Mouse (Mus musculus): ENCODE data around the gene Inppl1.

Inppl1 gene

DNA sequence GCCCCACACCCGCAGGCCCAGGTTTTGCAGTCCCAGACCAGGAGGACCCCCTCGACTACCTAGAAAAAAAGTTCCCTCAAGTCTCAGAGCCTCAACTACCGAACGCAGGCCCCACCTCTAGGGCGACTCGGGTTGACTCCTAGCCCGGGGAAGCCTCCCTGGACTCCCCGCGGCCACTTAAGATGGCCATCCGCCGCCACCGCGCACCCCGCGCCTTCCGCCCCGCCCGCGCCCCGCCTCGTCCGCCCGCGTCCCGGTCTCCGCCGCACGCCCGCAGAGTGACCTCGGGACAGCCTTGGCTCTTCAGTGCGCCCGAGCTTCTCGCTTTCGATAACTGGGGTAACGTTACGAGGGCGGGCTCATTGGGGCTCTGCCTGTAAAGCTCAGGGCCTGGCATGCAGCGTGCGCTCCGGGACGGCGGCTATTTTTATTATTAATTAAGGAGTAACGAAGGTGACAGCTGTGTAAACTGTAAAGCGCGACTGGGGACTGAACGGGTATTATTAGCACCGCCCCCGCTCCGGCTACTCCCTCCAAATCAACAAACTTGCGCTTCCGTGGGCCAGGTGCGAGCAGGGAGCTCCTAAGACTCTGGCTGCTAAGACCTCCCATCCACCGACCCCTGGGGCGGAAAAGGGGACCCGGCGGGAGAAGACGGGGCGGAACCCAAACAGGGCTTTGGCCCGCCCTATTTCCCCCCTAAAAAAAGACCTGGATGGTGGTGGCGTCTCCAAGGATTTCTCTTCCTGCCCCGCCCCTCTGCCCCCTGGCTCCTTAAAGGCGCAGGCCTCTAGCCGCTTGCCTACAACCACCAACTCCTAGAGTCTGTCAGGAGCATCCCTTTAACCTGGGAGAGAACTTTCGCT lies at the start of gene Inppl1:
Gene Inppl1 (minus strand): TSS at position 624 of the 866 bp plus-strand sequence.
- peak; percentile 93 for DNase-seq (ENCODE audit: extremely low spot score)

DNA sequence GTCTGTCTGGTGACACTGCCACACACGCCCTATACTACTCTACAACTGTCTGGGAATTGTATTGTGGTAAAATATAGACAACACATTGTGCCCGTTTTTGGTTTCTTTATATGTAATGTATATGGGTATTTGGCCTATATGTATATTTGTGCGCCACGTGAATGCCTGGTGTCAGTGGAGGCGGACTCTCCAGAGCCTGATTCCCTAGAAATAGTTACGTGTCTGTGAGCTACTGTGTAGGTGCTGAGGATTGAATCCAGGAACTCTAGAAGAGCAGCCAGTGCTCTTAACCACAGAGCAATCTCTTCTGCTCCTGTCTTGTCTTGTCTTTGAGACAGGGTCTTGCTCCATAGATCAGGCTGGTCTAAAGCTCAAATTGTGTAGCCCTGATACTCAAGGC lies 48.2 kb upstream of the Inppl1 start:
- no peak for DNase-seq (ENCODE audit: extremely low spot score)

DNA sequence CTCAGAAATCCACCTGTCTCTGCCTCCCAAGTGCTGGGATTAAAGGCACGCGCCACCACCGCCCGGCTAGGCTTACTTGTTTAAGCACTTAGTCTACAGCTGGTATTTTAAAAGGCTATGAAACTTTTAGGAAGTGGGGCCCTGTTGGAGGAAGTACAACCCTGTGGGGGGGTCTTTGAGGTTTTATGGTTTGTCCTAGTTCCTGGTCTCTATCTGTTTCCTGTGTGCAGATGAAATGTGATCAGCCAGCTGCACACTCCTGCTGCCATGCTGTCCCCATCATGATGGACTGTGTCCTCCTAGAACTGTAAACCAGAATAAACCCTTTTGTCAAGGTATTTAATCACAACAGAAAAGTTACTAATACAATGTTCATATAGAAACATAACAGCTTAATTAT lies 46.1 kb upstream of the Inppl1 start:
- DNase-seq (ENCODE audit: extremely low spot score): no peak

DNA sequence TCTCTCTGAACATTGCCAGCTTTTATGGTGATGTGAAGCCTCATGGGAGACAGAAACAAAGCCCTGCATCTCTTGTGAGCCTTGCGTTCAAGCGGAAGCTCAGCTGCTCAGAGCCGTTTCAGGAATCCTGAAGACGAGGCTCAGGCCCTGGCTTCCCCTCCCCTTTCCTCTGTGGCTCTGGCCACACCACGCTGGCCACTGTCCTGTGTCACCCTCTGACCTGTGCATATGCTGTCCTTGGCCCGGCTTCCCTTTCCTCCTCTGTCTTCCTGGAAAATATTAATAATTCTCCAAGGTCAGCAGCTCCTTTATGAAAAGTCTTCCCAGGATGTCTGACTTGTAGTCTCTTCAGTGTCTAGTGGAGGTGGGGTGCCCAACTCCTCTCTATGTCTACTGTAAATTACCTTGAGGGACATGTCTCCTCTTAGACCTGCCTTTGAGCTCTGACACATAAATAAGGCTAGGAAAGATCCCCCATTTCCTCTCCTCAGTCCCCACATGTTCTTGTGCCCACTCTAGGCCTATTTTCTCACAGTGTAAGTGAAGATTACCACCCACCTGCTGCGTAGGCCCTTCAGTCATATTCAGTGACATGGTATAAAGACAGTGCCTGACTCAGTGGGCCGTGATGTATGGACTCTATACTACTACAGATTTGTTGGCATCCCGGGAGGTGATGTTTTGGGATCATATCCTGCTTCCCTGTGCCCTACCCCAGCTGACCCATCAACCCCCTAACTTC lies 44.6 kb upstream of the Inppl1 start:
- no peak for DNase-seq (ENCODE audit: extremely low spot score)

DNA sequence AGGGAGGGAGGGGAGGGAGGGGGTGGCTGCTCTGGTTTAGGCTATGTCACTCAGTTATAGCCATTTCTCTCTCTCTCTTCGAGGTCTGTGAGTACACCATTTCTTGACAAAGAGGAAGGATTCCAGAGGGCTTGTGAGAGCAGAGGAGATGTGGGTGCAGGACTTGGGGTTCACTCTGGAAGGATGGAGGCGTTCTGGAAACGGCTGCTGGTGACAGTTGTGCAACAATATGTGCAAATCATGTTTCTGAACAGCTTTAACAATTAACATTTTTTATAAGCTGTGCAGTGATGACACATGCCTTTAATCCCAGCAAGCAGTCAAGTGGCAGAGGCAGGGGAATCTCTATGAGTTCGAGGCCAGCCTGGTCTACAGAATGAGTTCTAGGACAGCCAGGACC lies 42.8 kb upstream of the Inppl1 start:
- no peak for DNase-seq (ENCODE audit: extremely low spot score)

DNA sequence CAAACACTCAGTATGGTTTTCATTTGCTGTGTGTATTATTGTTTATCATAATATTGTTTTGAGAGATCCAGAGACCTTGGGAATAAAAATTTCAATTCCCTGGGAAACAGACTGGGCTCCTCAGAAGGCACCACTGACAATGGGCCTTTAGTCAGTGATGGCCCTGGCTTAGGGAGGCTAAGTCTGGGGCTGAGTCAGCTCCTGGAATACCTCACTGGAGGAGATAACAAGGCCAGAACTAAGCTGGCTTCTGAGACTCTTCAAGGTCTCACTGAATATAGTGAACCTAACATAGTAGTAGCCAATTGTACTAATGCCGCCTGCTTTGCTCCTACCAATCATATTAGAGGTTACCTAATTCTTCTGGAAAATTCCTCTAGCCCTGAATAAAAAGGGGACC lies 37.9 kb upstream of the Inppl1 start:
- DNase-seq (ENCODE audit: extremely low spot score): no peak

DNA sequence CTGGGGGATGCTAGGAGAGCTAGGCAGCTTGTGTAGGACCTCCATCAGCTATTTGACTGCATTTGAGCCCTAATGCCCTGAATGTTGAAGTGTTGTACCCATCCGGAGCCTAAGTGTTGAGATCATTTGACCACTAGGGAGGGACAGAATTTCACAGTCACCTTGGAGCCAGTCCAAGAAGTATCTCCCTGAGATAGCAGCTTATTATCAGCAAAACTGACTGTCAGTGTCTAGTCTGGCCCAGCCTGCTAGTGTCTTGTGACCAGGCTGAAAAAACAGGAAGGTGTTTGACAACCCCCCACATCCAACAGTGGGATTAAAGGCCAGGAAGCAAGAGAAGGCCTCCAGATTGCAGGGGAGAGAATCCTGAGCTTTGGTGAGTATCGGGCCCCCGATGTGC lies 33.3 kb upstream of the Inppl1 start:
- DNase-seq (ENCODE audit: extremely low spot score): no peak

DNA sequence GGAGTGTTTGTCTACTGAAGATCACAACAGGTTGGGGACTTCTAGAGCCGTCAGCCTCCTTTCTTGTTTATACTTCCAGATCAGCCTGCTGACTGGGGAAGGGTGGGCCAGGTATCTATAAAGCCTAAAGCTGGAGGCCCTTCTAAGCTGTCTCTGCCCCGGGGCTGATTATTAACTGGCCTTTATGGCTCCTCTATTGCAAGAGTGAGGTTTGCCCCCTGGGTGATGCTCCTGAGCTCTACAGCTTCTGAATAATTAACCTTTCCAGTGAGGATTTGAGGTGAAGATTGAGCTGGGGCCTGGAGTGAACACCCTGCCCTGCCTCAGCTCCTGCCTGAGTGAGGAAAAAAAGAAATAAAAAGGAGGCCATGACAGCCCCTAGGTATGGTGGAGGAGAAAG lies 32.6 kb upstream of the Inppl1 start, which contains the start of gene Folr1:
Gene Folr1 (minus strand): TSS at position 160 of the 400 bp plus-strand sequence.
- no peak for DNase-seq (ENCODE audit: extremely low spot score)

DNA sequence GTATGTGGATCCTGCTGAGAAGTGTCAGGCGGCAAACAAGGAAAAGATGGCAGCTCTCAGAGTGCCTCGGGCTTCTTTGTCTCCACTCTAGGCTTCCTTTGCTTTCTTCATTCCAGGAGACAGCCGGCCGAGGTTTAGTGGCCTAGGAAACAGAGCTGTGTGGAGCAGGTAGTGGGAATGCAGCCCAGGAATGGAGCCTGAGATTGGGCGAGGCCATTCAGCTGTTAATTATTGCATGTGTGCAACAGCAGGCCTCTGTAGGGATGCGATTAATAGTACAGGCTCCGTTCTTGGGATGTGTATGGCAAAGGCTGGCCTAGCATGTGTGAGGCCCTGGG lies 31.1 kb upstream of the Inppl1 start:
- DNase-seq (ENCODE audit: extremely low spot score): no peak

DNA sequence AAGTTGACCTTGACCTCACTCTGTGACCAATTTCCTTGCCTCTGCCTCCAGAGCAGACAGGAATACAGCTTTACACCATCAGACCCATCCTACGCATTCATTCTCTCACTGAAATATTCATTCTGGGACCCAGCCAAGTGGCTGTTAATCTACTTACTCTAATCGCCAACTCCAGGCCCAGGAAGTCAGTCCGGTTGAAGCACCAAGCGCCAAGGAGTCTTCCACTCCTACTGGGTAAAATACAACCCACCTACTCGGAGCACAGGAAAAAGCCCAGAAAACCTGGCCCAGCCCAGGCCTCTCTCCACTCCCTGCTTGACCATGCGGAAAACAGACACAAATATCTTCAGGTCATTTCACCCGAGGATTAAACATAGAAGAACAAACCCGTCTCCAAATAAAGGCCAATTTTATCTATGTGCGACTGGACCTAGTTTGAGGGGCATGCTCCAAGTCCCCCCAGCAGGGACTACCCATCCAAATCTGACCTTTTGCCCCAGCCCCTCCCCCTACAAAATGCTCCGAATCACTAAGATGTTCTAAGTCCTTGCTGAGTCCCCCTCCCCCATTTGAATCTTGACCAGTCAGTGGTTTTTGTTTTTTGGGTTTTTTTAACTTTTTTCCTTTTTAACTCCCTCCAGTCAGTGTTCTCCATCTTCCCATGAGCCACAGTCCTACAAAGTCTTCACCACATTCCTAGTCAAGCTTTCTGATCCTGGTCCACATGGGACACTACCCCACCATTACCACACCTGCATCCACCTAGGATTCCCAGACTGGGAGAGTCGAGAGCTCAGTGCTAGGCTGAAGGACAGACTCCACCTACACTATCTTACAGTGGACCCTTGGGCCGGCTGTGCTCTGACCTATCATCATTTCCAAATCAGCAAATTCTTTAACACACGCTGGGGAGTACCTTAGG lies 30.5 kb upstream of the Inppl1 start:
- DNase-seq (ENCODE audit: extremely low spot score): no peak

DNA sequence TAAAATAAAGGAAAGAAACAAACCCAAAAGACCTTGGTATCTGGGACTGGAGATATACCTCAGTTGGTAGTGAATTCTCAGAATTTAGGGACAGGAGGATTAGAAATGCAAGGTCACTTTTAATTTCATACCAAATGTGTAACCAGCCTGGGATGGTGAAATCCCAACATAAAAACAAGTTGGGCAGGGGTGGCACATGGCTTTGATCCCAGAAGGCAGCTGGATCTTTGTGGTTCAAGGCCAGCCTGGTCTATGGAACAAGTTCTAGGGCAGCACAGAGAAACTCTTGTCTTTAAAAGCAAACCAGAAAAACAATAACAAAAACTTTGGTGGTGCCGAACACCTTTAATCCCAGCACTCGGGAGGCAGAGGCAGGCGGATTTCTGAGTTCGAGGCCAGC lies 29.5 kb upstream of the Inppl1 start:
- DNase-seq (ENCODE audit: extremely low spot score): no peak

DNA sequence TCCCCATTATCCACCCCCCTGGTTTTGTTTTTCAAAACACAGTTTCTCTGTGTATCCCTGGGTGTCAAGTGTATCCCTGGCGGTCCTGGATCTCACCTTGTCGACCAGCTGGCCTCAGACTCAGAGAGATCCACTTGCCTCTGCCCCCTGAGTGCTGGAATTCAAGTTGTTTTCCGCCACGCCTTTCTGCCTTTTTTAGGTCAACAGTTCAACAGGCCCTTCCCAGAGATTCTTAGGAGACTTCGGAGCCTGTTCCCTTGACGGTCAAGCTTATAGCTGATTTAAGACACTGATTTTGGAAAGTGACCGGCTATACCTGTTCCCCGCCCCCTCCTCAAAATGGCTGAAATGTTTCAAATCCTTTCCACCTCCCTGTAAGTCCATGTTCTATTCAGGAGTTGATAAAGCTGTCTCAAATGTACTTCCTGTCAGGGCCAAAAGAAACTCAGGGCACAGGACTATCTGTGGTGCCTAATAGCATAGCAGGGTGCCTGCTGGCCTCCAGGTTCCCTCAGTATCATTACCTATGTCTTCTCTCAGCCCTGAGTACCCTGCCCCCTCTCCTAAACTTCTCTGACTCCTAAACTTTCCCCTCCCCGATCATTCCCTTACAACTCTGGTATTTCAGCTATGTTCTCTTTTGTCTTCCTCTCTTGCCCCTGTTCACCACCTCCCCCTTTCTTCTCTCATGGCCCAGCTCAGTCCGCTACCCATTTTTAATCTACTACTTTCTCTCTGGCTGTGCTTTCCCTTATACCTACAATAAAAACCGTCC lies 28.6 kb upstream of the Inppl1 start:
- no peak for DNase-seq (ENCODE audit: extremely low spot score)

DNA sequence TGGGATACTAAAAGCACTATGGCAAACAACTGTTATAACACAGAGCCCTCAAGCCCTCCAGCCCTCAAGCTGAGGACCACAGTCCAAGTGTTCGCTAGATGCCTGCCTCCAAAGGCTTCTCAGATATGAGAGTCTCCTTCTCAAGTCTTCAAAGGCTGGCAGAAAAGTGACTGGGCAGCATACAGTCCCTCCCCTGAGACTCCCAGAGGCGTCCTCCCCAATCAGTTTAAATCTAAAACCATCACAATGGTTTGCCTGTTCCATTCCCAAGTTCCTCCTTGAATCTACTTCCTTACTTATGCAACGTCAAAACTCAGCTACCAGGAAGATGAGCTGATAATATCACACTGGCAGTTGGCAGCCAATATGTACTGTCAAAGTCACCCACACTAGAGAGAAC lies 25.4 kb upstream of the Inppl1 start, which contains the start of gene Anapc15:
Gene Anapc15 (plus strand): TSS at position 301 of the 400 bp plus-strand sequence.
- no peak for DNase-seq (ENCODE audit: extremely low spot score)

DNA sequence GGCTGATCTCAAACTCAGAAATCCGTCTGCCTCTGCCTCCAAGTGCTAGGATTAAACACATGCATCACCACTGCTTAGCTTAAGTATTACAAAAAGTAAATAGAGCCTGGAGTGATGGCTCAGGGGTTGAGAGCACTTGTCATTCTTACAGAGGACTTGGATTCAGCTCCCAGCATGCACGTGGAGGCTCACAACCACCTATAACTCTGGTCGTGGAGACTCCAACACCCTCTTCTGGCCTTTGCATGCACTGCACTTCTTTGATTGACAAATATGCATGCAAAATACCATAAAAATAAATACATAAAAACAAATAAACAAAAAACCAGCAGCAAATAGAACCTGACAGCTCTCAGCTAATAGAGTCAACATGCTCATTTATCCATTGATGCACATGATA lies 24.3 kb upstream of the Inppl1 start:
- DNase-seq (ENCODE audit: extremely low spot score): no peak

DNA sequence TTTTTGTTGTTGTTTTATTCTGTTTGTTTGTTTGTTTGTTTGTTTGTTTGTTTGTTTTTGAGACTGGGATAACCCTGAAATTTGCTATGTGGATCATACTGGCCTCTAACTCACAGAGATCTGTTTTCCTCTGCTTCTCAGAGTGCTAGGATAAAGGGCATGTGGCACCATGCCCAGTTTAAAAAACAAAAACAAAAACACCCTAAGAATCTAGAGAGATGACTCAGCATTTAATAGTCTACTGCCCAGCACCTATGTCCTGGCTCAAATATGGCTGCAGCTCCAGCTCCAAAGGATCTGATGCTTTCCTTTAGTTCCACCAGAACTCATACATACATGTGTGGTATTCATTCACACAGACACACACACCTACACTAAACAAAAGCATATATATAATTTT lies 22.9 kb upstream of the Inppl1 start:
- DNase-seq (ENCODE audit: extremely low spot score): no peak

DNA sequence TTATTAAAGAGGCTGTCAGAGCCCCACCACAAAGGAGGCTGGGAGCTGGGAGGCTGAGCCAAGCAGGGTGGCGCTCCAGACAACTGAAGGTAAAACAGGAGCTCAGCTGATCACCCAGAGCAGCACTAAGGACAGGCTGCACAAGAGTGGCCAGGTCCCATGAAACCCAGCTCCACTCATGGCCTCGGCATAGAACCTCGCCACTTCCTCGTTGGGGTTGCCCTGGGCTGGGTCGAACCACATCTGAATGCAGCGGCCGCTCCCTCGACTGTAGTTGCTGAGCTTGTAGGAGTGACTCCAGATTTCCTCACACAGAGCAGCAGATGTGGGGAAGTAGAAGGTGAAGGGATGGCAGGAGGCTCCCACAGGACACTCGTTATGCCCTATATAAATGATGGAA lies 20.3 kb upstream of the Inppl1 start:
- no peak for DNase-seq (ENCODE audit: extremely low spot score)

DNA sequence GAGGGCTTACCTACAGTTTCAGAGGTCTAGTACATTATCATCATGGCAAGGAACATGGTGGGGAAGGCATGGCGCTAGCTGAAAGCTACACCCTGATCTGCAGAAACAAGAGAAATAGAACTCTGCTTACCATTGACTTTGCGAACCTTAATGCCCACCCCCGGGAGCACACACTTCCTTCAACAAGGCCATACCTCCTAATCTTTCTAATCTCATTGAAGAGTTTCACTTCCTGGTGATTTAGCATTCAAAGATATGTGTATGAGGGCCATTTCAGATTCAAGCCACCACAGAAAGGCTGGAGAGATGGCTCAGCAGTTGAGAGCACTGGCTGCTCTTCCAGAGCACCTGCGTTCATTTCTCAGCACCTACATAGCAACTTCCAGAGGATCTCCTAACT lies 19.1 kb upstream of the Inppl1 start, which contains the start of gene Folr2:
Gene Folr2 (minus strand): TSS at position 101 of the 400 bp plus-strand sequence.
- DNase-seq (ENCODE audit: extremely low spot score): no peak

DNA sequence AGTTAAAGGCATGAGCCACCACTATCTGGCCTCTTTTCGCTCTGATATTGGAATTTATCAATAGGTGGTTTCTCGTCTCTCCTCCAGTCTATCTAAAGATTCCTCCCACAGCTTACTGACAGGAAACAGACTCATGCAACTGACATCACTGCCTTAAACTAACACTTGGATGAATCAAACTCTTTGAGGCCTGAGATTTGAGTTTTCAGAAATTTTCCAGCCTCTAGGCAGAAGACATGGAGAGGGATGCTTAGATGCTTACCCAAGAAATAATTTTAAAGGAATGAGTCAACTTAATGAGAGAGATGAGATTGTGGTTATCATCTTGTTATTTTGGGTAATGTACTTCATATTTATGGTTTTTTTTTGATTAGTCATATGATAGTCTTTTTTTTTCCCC lies 15.8 kb upstream of the Inppl1 start:
- DNase-seq (ENCODE audit: extremely low spot score): no peak

DNA sequence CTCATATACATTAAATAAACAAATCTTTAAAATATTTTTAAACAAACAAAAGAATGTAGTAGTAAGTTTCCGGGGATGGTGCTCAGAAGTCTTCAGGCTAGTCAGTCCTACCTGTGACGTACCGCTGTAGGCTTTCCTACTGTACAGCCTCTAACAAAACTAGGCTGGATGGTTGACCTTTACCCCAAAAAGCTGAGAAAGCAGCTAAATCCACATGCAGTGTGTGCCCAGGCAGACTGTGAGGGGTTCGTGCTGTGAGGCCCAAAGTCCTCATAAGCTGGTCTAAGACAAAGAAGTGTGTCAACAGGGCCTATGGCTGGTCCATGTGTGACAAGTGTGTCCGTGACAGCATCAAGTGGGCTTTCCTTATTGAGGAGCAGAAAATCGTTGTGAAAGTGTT lies 14.8 kb upstream of the Inppl1 start:
- no peak for DNase-seq (ENCODE audit: extremely low spot score)

DNA sequence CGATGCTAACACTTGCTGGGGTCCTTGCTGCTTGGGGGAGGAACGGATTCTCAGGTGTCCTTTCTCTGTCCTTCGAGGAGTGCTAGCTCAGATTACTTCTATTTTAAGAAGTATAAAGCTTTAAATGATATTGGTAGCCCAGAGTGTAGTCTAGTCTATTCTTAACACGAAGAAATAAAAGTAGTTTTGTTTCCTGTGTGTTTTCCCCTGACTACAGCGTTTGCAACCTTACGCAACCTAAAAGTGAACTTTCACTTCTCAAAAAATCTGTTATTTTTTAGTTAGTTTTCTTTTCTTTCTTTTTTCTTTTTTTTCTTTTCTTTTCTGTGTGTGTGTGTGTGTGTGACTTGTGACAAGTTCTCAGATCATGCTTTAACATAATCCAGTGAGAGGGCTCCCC lies 13.7 kb upstream of the Inppl1 start:
- no peak for DNase-seq (ENCODE audit: extremely low spot score)

DNA sequence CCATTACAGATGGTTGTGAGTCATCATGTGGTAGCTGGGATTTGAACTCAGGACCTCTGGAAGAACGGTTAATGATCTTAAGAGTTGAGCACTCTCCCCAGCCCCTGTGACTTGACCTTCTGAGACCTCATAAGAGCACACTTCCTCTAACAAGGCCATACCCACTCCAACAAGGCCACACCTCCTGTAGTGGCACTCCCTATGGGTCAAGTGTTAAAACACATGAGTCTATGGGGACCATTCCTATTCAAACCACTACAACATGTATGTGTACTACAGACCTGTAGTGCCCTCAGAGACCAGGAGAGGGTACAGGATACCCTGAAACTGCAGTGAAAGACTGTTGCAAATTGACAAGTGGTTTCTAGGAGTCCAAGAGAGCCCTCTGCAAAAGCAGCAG lies 9.9 kb upstream of the Inppl1 start:
- DNase-seq (ENCODE audit: extremely low spot score): no peak
